Mouse (Mus musculus) ES-Bruce4 (cell line): Measurements from ENCODE around the gene Etv1.

ENCODE experiments used
- CTCF ChIP-seq: IDR thresholded peaks from one replicate; pipeline ENCODE4 v1.8.1; 2011; ENCODE audit warnings: low read depth, low read length
- EP300 ChIP-seq: IDR thresholded peaks from 2 replicates; pipeline ENCODE4 v1.6.1; 2011; ENCODE audit warnings: low read depth, low read length; ENCODE audit not compliant: insufficient read depth
- POLR2A ChIP-seq: IDR thresholded peaks from one replicate; pipeline ENCODE4 v1.8.1; 2011; ENCODE audit warnings: low read length; ENCODE audit not compliant: insufficient read depth

DNA sequence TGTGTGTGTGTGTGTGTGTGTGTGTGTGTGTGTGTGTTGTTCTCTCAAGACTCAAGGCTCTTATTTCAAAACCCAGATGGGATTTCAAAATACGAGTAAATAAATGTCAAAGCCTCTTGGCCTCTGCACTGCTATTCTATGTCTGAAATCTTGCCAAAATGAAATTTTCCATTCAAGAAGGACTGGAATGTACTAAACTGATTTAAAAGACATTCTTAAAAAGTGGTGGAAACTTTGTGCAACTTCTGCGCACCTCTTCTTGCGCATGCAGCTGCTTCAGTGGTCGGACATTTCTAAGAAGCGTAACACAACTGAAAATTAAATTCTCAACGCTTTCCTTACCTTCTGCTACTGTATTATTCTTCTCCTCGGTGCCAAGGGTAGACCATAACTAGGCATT lies 1.9 kb upstream of the Etv1 start:
- no peak for TF ChIP-seq CTCF
- TF ChIP-seq POLR2A: no peak
- no peak for TF ChIP-seq EP300
